Mouse (Mus musculus) spleen, adult 2 months (tissue): ENCODE data around the gene Cpne2. TPM values are rescaled to one million over a fixed set of nuclear protein-coding genes. Genes with fewer than 3 reads are reported as not detected.

ENCODE experiments used
- DNase-seq, 2 experiments: peaks; one replicate each; pipeline versions ENCODE4 v3.0.0 to v3.0.0-alpha.2; 2012 to 2021; ENCODE audit warnings: low spot score in 2 of 2, low read depth in 1 of 2
- H3K27ac ChIP-seq: fragments of 200-500 bp; 2 replicates; pipeline ENCODE4 v1.5.1; 2012; ENCODE audit warnings: low read length, inconsistent platforms; ENCODE audit not compliant: insufficient read depth
- H3K27me3 ChIP-seq: fragments of 200-500 bp; 2 replicates; pipeline ENCODE4 v1.6.1; 2012; ENCODE audit warnings: mild to moderate bottlenecking, moderate library complexity, low read length, inconsistent platforms; ENCODE audit not compliant: control insufficient read depth, insufficient read depth
- H3K36me3 ChIP-seq: fragments of 200-500 bp; 2 replicates; pipeline ENCODE4 v1.6.1; 2012; ENCODE audit warnings: mild to moderate bottlenecking, low read length, inconsistent platforms; ENCODE audit not compliant: control insufficient read depth, insufficient read depth
- H3K4me1 ChIP-seq: fragments of 200-500 bp; 2 replicates; pipeline ENCODE4 v1.6.1; 2011; ENCODE audit warnings: inconsistent platforms; ENCODE audit not compliant: control insufficient read depth, insufficient read depth, insufficient read length
- H3K4me3 ChIP-seq: fragments of 200-500 bp; 2 replicates; pipeline ENCODE4 v1.5.1; 2011; ENCODE audit warnings: mild to moderate bottlenecking, inconsistent platforms; ENCODE audit not compliant: insufficient read depth, insufficient read length; ENCODE audit errors: extremely low read depth
- CTCF ChIP-seq: fragments of 200-500 bp; IDR thresholded peaks from 2 replicates; pipeline ENCODE4 v1.5.1; 2011; ENCODE audit warnings: mild to moderate bottlenecking, inconsistent platforms; ENCODE audit not compliant: insufficient read depth, insufficient read length, insufficient replicate concordance; ENCODE audit errors: extremely low read depth
- POLR2A ChIP-seq: fragments of 200-500 bp; IDR thresholded peaks from 2 replicates; pipeline ENCODE4 v1.6.1; 2011; ENCODE audit warnings: low read depth, low read length, inconsistent platforms
- WGBS: fragments of 180-500 bp; shearing (Covaris S2); methylation state at CpG from one replicate; pipeline ENCODE4 v1.1.7; 2018; 5-methylcytosine and 5-hydroxymethylcytosine counted together
- polyA plus RNA-seq: library from polyadenylated mRNA; depleted of rRNA; stranded (reverse); fragments of >200 nt; gene quantifications from 2 replicates; pipeline ENCODE4 v1.2.3, GENCODE M21; 2012

The Cpne2 gene
- polyA plus RNA-seq, 1 experiment = 29.7 TPM

- H3K27me3 ChIP-seq = no peaks in the 10 kb centered on the region
- no peak overlapping the region for H3K27ac ChIP-seq
- no peak overlapping the region for H3K4me3 ChIP-seq
- no peaks in the 10 kb centered on the region for H3K4me1 ChIP-seq
- 93% methylated on average over 4 of the region's 4 CpGs for WGBS
- DNase-seq = no peak
- TF ChIP-seq POLR2A (no peak), CTCF (no peak)
- peaks cover 32% of the 10 kb centered on the region for H3K36me3 ChIP-seq
Measured at GRCm38 (mm10) chr8:94575148-94575547, 42.4 kb downstream of the Cpne2 start.

GRCm38 (mm10) chr8:94581820-94582483 lies 49.2 kb downstream of the Cpne2 start:
- Histone ChIP-seq H3K36me3 (peaks cover 30% of the 10 kb centered on the region), H3K27me3 (no peaks in the 10 kb centered on the region), H3K4me1 (peaks cover 2% of the 10 kb centered on the region; the same call in 1 of the 2 replicates), H3K27ac (no peak overlapping the region), H3K4me3 (no peak overlapping the region)
- TF ChIP-seq POLR2A = no peak
- no peak for TF ChIP-seq CTCF
- DNase-seq = no peak
- 66% methylated on average over 7 of the region's 7 CpGs for WGBS

DNA sequence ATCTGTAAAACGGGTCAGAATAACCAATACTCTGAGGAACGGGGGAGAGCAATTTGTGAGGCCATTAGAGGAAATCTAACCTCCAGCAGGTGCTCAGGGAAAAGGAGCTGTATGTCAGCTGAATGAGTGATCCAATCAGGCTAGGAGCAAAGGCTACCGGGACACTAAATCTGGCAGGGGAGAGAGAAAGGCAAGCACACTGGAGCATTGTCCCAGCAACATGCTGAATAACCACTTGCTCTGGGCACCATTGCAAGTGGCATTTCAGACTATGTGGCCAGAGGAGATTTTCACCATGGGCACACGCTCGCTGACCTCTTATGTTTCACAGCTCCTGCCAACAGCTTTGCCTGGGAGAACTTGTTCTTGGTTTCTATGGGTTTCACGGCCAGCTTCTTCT lies 49.8 kb downstream of the Cpne2 start:
- TF ChIP-seq CTCF (no peak), POLR2A (no peak)
- 93% methylated on average over 6 of the region's 6 CpGs for WGBS
- DNase-seq = no peak
- Histone ChIP-seq H3K4me1 (peaks cover 2% of the 10 kb centered on the region; the same call in 1 of the 2 replicates), H3K4me3 (no peak overlapping the region), H3K27me3 (no peaks in the 10 kb centered on the region), H3K36me3 (peaks cover 35% of the 10 kb centered on the region), H3K27ac (no peak overlapping the region)

- no peaks in the 10 kb centered on the region for H3K27me3 ChIP-seq
- TF ChIP-seq POLR2A = no peak
- peak; percentile 34; the same call in 1 of the 2 replicates for TF ChIP-seq CTCF
- DNase-seq = peak; percentile 7 to 11
- 36% methylated on average over 4 of the region's 4 CpGs for WGBS
- no peak overlapping the region for H3K4me3 ChIP-seq
- no peak overlapping the region for H3K27ac ChIP-seq
- H3K4me1 ChIP-seq = peaks cover 2% of the 10 kb centered on the region; the same call in 1 of the 2 replicates
- peaks cover 36% of the 10 kb centered on the region for H3K36me3 ChIP-seq
Measured at GRCm38 (mm10) chr8:94584238-94584817, 51.5 kb downstream of the Cpne2 start.

DNA sequence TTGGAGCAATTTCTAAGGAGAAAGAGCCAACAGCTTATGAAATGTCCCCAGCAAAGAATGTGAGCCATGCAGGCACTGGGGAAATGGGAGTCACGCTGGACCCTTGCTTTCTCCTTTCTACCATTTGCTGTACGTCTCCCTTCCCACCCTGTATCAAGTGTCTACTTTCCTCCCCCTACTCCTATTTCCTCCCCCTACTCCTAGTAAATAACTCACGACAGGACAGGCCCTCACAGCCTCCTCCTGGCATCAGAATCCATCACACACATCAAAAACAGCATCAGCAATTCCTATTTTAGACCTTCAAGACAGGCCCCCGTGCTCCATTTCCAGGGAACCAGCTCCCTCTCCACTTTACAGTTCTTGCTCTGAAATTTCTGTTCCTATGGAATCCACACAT lies 58.9 kb downstream of the Cpne2 start:
- H3K4me3 ChIP-seq = no peak overlapping the region
- 83% methylated on average over 4 of the region's 4 CpGs for WGBS
- no peak for DNase-seq
- H3K27me3 ChIP-seq = no peaks in the 10 kb centered on the region
- peaks cover 19% of the 10 kb centered on the region for H3K36me3 ChIP-seq
- H3K4me1 ChIP-seq = no peaks in the 10 kb centered on the region
- TF ChIP-seq POLR2A (no peak), CTCF (no peak)
- no peak overlapping the region for H3K27ac ChIP-seq

DNA sequence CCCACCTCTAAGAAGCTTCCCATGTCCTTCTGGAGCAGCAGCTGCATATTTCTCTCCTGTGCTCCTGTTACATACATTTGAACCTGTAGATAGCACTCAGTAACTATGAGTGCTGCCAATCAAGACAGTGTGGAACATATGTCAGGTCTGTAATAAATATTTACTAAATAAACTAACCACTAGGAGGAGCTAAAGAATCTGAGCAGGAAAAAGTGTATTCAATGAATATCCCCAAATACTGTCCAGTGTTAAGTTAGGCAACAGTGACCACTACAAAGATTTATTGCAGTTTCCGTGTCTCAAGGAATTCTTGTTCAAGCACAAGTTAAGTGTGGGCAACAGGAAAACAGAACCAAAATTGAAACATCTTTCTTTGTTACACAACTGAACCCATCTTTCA lies 61.4 kb downstream of the Cpne2 start:
- H3K27ac ChIP-seq = no peak overlapping the region
- H3K4me1 ChIP-seq = no peaks in the 10 kb centered on the region
- H3K27me3 ChIP-seq = no peaks in the 10 kb centered on the region
- TF ChIP-seq CTCF (no peak), POLR2A (no peak)
- 70% methylated on average over 1 of the region's 1 CpGs for WGBS
- no peak overlapping the region for H3K4me3 ChIP-seq
- DNase-seq = no peak
- peaks cover 2% of the 10 kb centered on the region for H3K36me3 ChIP-seq

GRCm38 (mm10) chr8:94600478-94600877 lies 67.7 kb downstream of the Cpne2 start:
- WGBS = 13% methylated on average over 5 of the region's 5 CpGs
- H3K27ac ChIP-seq = no peak overlapping the region

More at GRCm38 (mm10) chr8:94600478-94600877, 67.7 kb downstream of the Cpne2 start:
- peak overlapping the region; percentile 85; the same call in 1 of the 2 replicates for H3K4me3 ChIP-seq
- H3K4me1 ChIP-seq = no peaks in the 10 kb centered on the region; the same call in 1 of the 2 replicates
- no peaks in the 10 kb centered on the region for H3K36me3 ChIP-seq
- no peak for DNase-seq
- no peaks in the 10 kb centered on the region for H3K27me3 ChIP-seq
- no peak for TF ChIP-seq POLR2A
- no peak for TF ChIP-seq CTCF
